Mouse (Mus musculus): ENCODE measurements around the gene Gstz1. TPM values are rescaled to one million over a fixed set of nuclear protein-coding genes. Genes with fewer than 3 reads are reported as not detected.

The Gstz1 gene
- total RNA-seq (2021), result 100 to 1,000 TPM in 1 of 2 experiments, 10 to 100 TPM in 1; 83.6 to 106 TPM
- long read RNA-seq, experiment 1, transcript Gstz1-201 (9 exons, 1,656 nt), result major isoform, 49 of 113 reads
- long read RNA-seq, experiment 1, transcript Gstz1-204 (9 exons, 724 nt), result minor isoform, 20 of 113 reads
- long read RNA-seq, experiment 1, transcript Gstz1-203 (8 exons, 971 nt), result minor isoform, 5 of 113 reads
- long read RNA-seq, experiment 1, partial matches to known transcripts, result 14 of 113 reads
- long read RNA-seq, experiment 1, other reads (novel, unspliced or antisense), result 25 of 113 reads
- long read RNA-seq, experiment 2, transcript Gstz1-201 (9 exons, 1,656 nt), result major isoform, 53 of 103 reads
- long read RNA-seq, experiment 2, partial matches to known transcripts, result 27 of 103 reads
- long read RNA-seq, experiment 2, other reads (novel, unspliced or antisense), result 16 of 103 reads

DNA sequence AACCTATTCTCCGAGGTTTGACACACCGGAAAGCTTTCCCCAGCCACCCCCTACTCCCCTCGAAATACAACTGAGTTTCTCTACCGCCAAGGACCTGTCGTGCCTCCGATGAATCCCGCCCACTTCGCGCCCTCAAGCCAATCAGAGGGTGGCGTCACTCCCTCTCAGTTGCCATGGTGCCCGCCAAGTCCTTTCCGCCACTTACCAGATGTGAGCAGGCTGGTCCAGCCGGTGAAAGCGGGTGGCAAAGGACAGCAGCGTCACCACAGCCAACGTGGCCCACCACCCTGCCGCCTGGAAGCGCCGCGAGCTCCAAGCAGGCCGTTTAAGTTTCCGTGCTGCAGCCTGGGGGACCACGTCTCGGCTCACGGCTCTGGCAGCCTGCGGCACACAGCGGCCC is at the start of gene Gstz1:
Gstz1 (plus strand) TSS at position 200 of the 400 bp plus-strand sequence.
- peak; percentile 69 to 77 for DNase-seq (ENCODE audit: low spot score in 2 of 2)

DNA sequence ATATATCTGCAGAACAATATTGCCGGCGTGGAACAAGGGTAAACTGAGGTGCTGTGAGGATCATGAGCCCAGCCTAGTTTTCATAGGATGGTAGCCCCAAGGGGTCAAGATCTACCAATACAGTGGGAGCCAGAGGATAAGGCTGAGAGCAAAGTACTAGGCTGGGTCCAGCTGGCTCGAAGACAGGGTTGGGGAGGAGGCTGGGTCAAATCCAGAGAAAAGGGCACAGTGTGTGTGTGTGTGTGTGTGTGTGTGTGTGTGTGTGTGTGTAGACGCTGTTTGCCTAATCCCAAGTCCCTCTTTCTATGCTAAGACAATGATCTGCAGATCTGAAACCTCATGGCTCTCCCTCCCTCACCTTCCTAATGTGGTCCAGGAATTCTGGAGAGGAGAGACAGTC is 46.6 kb upstream of the Gstz1 start:
- no peak for DNase-seq (ENCODE audit: low spot score in 2 of 2)

DNA sequence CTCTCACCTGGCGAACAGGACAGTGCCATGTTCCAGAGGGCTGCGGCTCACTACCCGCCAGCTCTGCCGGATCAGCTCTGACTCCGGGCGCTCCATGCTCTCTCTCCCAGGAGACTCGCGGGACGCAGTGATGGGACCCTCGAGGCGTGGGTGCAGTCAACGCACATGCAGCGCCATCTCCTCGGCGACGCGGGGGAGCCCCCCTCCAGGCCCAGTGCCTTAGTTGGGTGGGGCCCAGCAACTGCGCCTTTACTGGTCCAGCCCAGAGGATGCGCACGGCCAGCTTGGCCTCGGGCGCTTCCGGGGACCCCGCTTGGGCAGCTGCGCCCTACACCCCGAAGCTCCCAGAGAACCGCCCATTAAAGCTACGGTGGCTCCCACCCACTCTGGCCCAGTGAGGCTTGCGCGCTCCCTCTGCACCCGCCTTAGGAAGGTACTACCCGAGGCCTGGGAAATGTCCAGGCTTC is 44.8 kb upstream of the Gstz1 start, which contains the start of gene Ngb:
Ngb (minus strand) TSS at position 375 of the 467 bp plus-strand sequence.
- no peak for DNase-seq (ENCODE audit: low spot score in 2 of 2)

DNA sequence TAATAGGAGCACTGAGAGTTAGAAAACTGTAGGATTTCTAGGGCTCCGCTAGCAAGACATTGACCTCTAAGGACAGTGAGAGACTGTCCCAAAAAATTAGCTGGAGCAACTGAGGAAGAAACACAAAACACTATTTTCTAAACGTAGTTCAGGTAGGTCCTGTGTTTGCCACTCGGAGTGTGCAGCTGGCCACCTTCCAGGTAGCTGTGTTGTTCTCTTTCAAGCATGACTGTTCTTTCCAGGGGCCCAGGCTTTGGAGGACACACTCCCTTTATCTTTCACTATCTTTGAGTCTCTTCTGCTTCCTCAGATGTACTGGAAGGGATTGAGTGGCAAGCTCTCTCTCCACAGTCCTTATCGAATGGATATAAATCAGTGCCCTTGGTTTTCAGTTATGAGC is 43.5 kb upstream of the Gstz1 start:
- no peak for DNase-seq (ENCODE audit: low spot score in 2 of 2)

DNA sequence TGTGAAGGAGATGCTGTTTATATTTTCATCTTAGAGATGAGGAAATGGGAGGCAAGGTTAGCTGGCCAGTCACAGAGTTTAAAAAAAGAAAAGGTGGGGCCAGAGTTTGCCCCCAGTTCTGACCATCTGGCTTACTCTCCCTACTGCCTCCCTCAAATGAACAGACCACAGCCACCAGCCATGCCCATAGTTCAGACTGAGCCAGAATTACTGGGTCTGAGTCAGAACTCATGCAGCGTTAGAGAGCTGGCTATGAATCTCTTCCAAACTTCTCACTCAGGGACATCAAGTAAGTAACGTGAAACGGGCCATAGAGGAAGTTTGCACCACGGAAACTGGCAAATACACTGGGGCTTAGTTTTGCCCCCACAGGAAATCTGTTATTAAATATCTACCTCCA is 42.2 kb upstream of the Gstz1 start:
- DNase-seq (ENCODE audit: low spot score in 2 of 2), result no peak

DNA sequence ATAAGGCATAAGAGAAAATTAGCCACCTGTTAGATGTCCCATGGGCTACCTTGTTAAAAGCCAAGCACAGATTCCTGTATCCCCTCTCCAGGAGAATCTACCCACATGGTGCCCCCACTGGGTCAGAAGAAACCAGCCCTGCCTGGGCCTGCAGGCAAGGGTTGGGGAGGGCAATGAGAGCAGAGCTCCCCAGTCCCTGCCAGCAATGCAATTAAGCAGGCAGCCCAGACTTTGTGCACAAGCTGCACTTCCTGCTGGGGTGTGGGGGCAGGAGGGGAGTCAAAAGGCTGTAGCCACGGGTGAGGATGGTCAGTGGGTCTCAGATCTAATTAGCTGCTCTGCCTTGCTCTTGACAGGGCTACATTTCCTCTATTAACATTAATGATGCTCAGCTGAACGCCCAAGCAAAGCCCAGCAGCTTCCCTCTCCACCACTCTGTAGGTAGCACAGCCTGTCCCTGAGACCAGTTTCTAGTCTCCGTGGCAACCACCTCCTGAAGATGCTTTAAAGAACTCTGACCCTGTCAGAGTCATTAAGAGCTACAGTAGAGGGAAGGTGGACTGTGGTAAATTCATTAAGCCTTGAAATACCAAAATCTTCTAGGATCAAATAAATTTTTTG is 39.5 kb upstream of the Gstz1 start:
- no peak for DNase-seq (ENCODE audit: low spot score in 2 of 2)

DNA sequence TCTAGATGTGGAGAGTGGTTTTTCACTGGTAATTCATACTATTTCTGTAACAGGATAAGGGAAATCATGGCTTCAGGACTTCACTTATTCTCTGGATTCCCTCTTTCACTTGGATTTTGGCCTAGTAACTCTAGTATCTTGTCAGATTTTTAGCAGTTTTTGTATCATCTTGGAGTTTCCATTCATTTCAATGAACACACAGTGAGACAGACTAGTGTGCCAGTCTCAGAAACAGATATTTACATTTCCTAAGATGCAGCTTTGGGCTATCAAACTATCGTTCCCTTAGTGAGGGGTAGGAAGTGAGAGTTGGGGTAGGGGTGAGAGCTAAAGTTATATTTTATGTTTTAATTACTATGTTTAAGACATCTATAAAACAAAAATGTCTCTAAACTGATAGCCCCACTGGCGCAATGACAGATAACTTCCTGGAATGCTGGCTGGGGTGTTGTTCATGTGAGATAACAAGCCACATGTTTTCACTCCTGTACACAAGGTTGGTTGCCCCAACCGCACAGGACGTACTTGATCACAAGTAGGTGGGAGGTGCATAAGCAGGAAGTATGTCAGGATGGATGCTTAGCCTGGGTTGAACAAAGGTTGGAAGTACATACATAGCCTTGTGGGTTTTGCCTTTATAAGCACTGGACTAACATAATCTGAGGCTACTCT is 24.9 kb upstream of the Gstz1 start:
- no peak for DNase-seq (ENCODE audit: low spot score in 2 of 2)

DNA sequence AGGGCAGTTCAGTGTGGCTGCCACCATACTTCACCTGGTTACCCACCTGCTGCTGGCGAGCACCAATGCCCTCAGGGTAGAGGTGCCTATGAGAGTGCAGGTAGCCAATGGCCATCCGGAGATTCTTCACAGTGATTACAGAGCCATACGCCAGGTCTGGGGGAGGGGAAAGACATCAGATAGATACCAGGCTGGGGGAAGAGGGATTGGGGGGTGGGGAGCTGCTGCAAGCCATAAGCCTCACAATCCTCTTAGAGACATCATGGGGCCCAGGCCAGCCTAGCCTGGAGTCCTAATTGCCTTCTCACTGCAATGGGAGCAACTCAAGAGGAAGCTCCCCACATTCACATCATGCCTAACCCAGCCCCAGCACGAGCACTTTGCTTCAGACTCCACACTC is 19.7 kb upstream of the Gstz1 start:
- no peak for DNase-seq (ENCODE audit: low spot score in 2 of 2)

DNA sequence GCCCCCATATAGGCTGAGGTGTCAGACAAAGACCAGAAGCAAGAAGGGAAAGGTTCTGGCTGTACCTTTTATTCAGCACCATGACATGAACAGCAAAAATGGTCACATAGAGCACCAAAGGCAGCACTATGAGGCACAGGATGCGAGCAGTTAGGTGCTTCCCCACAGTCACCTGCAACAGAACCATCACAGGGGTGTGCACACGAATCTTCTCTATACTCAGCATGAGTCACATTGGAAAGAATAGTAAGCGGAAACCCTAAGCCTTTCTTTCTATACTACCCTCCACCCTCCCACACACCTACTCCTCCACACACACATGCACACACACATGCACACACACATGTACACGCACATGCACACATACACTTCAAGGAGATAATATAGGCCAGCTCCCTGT is 16.7 kb upstream of the Gstz1 start:
- DNase-seq (ENCODE audit: low spot score in 2 of 2), result no peak

DNA sequence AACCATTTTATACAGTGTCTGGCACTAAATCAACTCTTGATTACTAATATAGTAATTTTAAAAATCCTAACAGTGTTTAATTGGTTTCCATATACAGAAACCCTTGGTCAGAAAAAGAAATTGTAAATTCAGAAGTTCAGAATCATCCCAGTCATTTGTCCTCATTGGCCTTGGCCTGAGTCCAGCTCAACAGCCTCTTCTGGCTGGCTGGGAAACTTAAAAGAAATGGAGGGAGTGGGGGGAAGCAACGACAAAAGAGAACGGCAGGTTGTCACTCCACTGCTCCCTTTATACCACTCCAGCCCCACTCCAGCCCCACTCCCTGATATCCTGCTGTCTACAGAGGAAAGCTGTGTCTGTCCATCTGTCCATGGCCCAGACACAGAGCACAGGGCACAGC is 15.8 kb upstream of the Gstz1 start:
- no peak for DNase-seq (ENCODE audit: low spot score in 2 of 2)

DNA sequence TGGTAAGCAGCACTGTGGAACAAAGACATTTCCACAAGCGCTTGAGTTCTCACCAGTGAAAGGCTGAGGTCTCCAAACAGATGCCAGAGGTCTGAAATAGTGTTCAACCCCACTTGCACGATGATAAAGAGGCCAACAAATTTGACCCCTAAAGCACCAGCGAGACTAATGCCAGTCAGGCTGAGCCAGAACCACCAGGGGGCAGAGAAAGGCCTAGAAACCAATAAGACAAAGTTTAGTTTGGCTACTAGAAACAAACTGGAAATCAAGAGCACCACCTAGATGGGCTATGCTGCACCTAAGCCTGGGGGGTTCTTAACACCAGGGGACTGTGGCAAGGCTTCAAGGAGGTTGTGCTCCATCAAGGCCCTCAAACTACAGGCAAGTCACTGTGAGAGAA is 15.3 kb upstream of the Gstz1 start:
- no peak for DNase-seq (ENCODE audit: low spot score in 2 of 2)

DNA sequence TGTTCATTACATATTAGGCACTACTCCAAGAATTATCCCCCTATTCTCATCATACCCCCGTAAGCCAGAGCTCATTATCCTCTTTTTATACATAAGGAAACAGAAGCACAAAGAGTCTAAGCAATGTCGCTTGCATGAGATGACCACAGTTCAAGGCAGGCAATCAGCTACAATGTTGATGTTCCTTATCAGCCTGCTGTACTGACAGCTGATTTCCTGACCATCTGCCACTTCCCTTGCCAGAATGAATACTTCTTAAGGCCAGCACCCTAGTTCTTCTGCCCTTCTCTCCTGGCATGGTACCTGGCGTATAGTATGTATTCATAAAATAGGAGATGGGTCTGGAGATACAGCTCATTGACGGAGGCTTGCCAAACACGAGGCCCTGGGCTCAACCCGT is 14.8 kb upstream of the Gstz1 start:
- DNase-seq (ENCODE audit: low spot score in 2 of 2), result no peak

DNA sequence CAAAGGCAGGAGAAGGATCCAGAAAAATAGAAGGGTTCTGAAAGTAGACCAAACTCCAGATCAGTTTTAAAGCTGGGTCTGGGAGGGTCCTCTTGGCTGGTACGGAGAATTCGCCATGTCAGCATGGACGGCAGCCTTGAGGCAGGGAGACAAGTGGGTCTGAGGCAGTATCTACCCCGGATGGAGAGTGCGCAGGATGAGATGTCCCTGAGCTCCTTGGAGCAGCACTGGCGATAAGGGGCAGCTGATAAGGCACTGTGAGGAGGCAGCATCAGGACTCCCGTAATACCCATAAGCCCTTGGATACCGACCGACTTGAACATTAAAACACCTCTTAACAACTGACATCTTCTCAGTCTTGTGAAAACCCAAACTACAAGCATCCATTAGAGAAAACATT is 14.2 kb upstream of the Gstz1 start:
- DNase-seq (ENCODE audit: low spot score in 2 of 2), result no peak

DNA sequence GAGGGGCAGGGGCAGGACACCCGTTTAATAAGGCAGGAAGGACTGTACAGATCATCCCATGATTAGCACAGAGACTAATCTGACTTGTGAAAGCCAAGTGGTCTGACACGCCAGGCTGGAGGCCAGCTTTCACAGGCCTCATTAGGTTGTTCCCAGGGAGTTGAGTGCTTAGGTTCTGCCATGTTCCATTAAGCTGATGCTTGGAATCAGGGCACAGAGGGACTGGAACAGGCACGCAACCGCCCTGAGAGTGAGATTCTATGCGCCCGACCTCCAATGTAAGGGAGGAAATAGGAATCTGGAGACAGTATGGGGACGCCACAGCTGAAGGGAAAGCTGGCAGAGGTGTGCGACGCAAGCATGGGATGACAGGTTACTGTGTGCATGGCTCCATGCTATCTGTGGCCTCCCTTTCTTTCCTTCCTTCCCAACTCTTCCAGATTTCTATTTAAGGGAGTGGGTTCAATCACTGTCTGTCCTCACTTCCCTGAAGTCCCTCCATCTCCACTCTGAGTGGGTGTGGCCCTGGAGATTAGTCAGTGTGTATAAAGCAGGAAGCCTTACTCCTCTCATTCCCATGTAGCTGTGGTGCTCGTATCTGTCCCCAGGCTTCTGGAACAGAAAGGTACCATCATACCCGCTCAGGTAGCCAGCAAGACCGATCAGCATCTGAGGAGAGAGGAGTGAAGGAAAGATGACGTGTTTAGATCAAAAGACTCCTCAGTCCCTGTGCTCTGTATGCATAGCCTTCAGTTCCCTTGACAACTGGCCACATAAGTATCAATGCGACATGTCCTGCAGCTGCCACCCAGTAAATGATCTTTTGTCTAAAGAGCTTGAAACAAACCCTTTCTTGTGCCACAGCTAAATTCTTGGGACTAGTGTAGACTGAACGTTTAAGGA is 9.3 kb upstream of the Gstz1 start:
- no peak for DNase-seq (ENCODE audit: low spot score in 2 of 2)

DNA sequence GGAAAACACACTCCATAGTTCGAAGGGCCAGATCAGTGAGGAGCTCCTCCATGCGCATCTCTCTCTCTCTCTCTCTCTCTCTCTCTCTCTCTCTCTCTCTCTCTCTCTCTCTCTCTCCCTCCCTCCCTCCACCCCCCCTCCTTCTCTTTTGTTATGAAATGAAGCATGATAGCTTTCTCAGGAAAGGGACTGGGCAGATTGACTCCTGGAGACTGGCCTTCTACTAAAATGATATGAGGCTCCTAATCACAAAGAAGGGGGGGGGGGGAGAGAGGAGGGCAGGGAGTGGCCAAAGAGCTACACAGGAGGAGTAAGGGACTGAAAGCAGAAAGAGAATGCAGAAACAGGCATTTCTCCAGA is 8.6 kb upstream of the Gstz1 start:
- no peak for DNase-seq (ENCODE audit: low spot score in 2 of 2)

DNA sequence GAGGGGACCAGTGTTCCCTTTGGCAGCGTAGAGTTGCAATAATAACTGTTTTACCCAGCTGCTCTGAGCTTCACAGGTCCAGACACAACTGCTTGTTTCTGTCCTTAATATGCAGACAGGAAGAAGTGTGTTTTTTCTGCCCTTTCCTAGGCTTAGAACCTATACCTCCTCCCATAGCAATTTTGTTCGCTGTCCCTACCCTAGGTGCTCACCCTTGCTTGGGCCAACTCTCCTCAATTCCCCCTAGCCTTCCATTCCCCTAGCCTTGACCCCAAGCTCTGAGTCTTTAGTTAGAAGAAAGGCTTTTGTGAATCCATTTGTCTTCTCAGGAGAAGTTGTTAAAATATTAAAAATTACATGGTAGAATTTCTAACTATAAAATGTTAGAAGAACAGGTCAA is 8.2 kb upstream of the Gstz1 start:
- DNase-seq (ENCODE audit: low spot score in 2 of 2), result no peak

DNA sequence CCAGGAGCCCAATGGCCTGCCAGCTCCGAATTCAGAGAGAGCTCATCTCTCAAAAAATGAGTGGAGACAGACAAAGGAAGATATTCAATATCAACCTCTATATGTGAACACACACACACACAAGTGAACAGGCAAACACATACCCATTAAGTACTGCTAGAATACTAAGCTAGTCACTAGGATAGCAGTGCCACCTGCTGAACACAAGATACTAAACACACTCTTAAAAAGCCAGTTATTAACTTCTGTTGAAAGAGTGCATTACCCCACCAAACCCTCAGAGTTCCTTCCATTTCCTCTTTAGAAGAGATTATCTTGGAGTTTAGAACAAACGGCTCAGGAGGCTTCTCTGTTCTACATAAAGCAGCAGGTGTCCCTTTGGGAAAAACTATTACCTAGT is 4.8 kb upstream of the Gstz1 start:
- no peak for DNase-seq (ENCODE audit: low spot score in 2 of 2)

DNA sequence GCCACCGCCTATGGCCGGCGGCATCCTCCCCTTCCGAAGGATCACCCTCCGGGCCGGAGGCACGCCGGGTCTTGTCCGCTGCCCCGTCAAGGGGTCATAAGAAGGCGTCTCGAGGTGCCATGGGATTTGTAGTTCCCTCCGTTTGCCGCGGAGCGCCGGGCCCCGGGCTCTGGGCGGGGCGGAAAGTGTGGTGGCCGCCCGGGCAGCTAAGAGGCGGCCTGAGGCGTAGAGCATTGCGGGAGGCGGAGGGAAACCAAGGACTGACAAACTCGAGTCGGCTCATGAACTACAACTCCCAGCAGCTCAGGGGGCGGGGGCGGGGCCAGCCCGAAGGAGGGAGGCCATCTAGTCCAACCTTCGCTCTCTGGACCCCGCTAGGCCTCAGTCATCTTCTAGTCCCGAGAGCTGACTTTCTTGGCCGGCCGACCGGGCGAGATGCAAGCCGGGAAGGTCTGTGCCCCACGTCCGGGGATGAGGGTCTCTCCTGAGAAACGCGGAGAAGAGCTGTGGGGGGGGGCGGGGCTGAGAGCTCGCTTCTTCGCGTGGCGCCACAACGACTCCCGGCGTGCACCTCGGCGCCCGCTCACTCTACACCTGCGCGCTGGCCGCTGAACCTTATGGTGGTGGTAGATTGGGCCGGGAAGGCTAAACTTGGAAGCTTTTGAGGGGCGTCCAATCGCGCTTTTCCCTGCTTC is 577 bp downstream of the Gstz1 start, which contains the start of gene Pomt2:
Pomt2 (minus strand) TSS at position 574 of the 695 bp plus-strand sequence.
- DNase-seq (ENCODE audit: low spot score in 2 of 2), result peak; percentile 69 to 86

DNA sequence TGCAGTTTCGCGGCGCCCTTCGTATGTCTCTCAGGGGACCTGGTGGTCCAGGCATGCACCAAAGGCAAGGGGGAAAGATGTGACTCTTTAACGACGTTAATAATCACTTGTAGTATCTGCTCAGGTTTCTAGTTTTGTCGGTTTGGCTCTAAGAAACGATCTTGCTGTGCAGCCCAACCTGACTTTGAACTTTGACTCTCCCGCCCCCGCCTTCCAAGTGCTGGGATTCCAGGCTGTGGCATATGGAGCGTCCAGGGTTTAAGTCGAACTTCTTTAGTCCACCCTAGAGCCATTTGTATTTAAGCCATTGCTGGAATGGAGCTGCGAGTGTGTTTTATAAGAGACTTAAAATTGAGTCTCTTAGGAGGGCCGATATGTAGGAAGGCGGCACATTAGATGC is 1.2 kb downstream of the Gstz1 start:
- DNase-seq (ENCODE audit: low spot score in 2 of 2), result no peak

DNA sequence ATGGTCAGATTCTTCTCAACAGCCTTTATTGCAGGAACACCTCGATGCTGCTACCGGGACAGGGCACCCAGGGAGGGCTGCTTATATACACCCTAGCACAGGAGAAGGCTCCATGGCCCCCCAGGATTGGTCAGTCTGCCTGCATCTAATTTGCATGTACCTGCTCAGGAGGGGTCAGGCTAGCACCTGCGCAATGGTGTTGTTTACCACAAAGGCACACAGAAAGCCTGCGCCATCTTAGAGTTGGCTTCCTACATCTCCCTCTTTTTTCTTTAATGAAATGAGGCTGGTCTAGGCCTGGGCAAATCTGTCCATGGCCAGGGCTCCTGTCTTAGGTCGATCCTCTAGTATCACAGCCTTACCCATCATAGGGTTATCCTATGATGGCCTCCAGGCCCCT is 2.5 kb downstream of the Gstz1 start:
- no peak for DNase-seq (ENCODE audit: low spot score in 2 of 2)

Data from adrenal gland, postnatal 4 days (tissue).